Mouse (Mus musculus) spleen, postnatal 4 days (tissue): Measurements from ENCODE around the gene Car2.

Experiments used
- DNase-seq, 2 experiments: peaks; one replicate each; pipeline ENCODE4 v3.0.0; 2022; ENCODE audit warnings: low spot score in 2 of 2

Car2 gene

DNA sequence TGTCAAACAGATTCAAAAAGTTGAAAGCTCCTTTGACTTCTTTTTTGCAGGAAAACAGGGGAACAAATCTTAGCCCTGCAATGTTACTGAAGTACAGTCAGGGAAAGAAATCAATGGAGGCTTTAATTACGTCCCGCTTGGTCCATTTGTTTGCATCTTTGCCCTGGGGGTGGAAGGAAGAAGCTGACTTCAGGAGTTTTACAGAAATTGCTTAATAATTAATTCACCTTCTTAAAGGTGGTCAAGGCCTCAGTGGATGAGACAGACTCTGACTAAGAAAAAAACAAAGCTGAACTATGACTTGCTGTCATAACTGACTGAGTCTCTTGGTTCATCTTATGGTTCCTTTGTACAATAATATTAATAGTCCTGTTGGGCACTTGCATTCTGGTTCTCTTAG is 59.6 kb downstream of the Car2 start:
- no peak for DNase-seq

DNA sequence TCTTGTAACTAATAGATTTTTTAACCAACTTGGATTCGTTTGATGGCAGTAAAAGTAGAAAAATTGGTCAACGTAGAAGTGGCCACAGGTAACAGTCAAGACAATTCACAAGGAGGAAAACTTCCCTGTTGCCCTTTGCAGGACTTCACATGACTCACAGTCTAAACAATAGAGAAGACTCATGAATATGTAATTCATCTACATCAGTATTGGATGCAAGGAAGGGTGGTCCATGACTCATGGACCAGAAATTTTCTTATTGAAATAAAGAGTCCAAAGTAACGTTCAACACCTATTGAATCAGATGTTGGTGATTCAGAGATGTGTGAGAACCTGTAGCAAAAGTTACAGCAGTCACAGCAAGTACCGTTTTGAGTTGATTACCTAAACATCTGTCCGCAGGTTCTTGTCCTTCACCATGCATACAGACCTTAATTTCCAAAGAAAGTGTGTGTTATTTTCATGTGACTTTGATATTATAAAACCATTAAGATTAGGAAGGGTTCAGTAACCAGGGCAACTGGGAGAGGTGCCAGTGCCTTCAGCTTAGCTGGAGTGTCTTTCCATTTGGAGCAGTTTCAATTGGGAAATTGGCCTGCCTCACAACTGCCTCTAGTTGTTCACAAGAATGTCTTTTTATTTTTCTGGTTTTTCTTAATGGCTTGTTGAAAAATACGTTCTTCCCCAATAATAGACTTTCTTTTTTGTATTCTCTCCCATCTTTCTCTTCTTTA is 62.2 kb downstream of the Car2 start:
- DNase-seq = no peak

DNA sequence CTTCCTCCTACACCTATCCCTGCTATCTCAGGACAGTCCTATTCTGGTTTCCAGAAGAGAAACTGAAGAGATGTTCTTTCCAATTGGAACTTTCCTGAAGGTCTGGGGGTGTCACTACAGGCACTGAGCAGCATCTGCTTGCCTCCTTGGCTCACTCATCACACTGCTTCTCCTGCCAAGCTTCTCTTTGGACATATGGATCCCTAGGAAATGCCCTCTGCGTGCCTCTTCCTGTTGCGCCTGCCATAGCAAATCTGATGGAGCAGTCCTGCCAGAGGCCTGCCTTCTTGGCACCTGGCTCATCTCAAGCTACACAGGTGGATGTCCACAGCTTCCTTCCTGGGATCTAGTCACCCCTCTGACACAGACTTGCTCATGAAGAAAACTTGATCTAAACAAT is 64.0 kb downstream of the Car2 start:
- no peak for DNase-seq
